Mouse (Mus musculus): Measurements from ENCODE around the gene Npr2. TPM values are rescaled to one million over a fixed set of nuclear protein-coding genes. Genes with fewer than 3 reads are reported as not detected.
A peak's percentile ranks its signal among the peaks of the same experiment; 100 is the strongest.

The Npr2 gene
- total RNA-seq, 1 experiment from 2014 or later, result 37.9 TPM

- no peak for DNase-seq
These were observed 2.5 kb upstream of the Npr2 start for GRCm38 (mm10) chr4:43629106-43629817.

- peak; percentile 59 for DNase-seq
These were observed 1.6 kb upstream of the Npr2 start for GRCm38 (mm10) chr4:43630030-43630581.

- DNase-seq, result no peak
These were observed 1.1 kb upstream of the Npr2 start for GRCm38 (mm10) chr4:43630671-43631045.

GRCm38 (mm10) chr4:43631956-43632920, 503 bp downstream of the Npr2 start:
- DNase-seq, result no peak

- no peak for DNase-seq
These were observed 1.6 kb downstream of the Npr2 start for GRCm38 (mm10) chr4:43633296-43633695.

GRCm38 (mm10) chr4:43633736-43634135, 2.0 kb downstream of the Npr2 start:
- no peak for DNase-seq

GRCm38 (mm10) chr4:43634621-43635374, 3.1 kb downstream of the Npr2 start:
- no peak for DNase-seq

- DNase-seq, result no peak
These were observed 5.0 kb downstream of the Npr2 start for GRCm38 (mm10) chr4:43636751-43637150.

- DNase-seq, result no peak
These were observed 8.3 kb downstream of the Npr2 start for GRCm38 (mm10) chr4:43640076-43640475.

GRCm38 (mm10) chr4:43640491-43640890, 8.8 kb downstream of the Npr2 start:
- no peak for DNase-seq

GRCm38 (mm10) chr4:43649783-43650182, 18.0 kb downstream of the Npr2 start:
- no peak for DNase-seq

GRCm38 (mm10) chr4:43652726-43653125, 21.0 kb downstream of the Npr2 start:
- DNase-seq, result no peak

- no peak for DNase-seq
These were observed 21.7 kb downstream of the Npr2 start, which contains the start of gene Spag8 for GRCm38 (mm10) chr4:43653161-43654015. Gene Spag8 (minus strand): TSS chr4:43653594.

- no peak for DNase-seq
These were observed 24.1 kb downstream of the Npr2 start for GRCm38 (mm10) chr4:43655656-43656338.

GRCm38 (mm10) chr4:43656339-43657109, 24.8 kb downstream of the Npr2 start, which contains the start of gene Hint2:
Gene Hint2 (minus strand): TSS chr4:43656466.
- peak; percentile 92 for DNase-seq

- DNase-seq, result no peak
These were observed 25.4 kb downstream of the Npr2 start for GRCm38 (mm10) chr4:43657146-43657545.

GRCm38 (mm10) chr4:43666412-43666811, 34.7 kb downstream of the Npr2 start:
- DNase-seq, result no peak

GRCm38 (mm10) chr4:43668782-43669427, 37.2 kb downstream of the Npr2 start, which contains the start of the genes Tmem8b and Fam221b:
Gene Tmem8b (plus strand): TSS chr4:43668971.
Gene Fam221b (minus strand): TSS chr4:43669145.
- peak; percentile 91 for DNase-seq

- DNase-seq, result peak; percentile 83
These were observed 37.7 kb downstream of the Npr2 start for GRCm38 (mm10) chr4:43669428-43669794.

Data from adrenal gland, postnatal 25 days (tissue).